Mouse (Mus musculus): ENCODE measurements around the gene Atxn1.

The Atxn1 gene

DNA sequence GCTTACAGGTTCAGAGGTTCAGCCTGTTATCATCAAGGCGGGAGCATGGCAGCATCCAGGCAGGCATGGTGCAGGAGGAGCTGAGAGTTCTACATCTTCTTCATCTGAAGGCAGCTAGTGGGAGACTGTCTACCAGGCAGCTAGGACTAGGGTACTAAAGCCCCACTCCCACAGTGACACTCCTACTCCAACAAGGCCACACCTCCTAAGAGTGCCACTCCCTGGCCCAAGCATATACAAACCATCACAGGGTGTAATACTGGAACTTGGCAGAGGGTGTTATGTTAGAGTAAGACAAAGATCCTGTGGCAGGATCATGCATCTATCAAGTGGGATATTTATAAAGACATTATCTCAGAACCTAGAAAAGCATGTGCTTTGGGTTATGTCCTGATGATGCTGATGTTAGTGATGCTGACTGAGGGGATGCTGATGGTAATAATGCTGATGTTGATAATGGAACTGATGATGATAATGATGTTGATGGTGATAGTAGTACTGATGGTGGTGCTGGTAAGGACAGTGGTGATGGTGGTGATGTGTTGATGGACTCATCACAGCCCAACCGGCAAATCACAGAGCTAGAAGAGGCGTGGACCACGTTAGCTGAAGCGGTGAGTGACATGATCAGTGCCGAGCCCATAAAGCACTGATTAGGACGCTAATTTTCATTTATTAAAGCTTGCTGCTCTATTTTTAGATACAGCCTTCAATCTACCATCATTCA, 142.9 kb downstream of the Atxn1 start:
- TF ChIP-seq GATA4 (IDR thresholded peaks at IDR 0.05; ENCODE audit: insufficient replicate concordance, low read length) = no peak

- TF ChIP-seq GATA4 (IDR thresholded peaks at IDR 0.05; ENCODE audit: insufficient replicate concordance, low read length) = no peak
These were observed 144.2 kb downstream of the Atxn1 start for GRCm38 (mm10) chr13:45820473-45821230.

DNA sequence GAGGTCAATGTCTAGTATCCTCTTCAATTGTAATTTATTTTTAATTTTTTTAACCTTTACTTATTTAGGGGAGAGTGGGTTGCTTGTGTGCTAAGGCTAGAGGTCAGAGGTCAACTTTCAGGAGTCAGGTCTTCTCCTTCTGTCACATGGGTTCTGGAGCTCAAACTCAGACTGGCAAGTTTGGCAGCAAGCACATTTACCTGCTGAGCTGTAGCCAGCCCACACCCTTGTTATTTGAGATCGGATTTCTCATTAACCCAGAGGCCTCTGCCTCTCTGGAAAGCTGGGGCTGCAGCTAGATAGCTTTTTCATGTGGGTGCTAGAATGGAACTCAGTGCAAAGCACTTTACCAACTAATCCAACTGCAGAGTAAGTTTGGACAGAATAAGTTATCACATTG, 148.1 kb downstream of the Atxn1 start:
- TF ChIP-seq GATA4 (IDR thresholded peaks at IDR 0.05; ENCODE audit: insufficient replicate concordance, low read length) = no peak

DNA sequence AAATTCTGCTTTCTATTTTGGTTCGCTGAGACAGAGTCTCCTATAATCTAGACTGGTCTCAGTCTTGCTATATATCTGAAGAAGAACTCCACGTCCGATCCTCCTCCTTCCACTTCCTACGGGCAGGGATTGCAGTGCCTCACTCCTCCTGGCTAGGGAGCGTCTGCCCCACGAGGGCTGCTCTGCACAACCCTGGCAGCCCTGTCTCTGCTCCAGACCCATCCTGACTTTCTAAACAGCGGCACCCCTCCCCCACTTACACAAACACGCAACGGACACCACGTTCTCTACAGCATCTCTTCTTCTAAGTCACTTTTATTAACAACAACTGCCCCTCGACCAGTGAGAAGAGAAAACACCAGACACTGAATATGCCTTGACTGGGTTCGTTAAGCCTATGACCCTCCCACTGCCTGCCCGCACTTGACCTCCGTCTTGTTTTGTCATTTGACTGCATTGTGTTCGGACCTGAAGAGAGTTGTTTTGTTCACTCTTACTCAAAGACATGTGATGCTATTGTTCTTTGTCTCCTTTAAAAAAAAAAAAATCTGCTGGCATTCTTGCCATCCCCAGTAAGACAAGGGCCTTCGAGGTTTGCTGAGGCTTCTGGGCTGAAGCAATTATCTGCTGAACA, 154.9 kb downstream of the Atxn1 start:
- TF ChIP-seq GATA4 (IDR thresholded peaks at IDR 0.05; ENCODE audit: insufficient replicate concordance, low read length) = no peak

DNA sequence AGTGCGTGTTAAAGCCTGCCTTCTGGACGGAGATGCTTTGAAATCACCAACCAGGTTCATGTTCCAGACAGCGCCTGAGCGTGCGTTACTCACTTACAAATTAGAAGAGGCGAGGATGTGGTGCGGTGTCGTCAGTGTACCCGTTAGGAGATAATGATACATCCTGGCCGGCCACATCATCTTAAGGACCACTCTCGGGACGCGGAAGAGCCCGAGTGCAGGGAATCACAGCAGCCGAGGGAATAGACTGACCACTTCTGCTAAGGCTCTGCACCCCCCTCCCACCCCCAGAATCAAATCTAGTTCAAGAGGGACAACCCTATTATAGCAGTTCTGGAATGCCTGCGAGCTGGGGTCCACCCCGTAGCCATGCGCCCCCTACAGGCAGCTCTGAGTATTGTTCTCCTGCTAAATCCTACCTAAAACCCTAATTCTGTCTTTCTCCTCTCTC, 157.2 kb downstream of the Atxn1 start:
- TF ChIP-seq GATA4 (IDR thresholded peaks at IDR 0.05; ENCODE audit: insufficient replicate concordance, low read length) = no peak

GRCm38 (mm10) chr13:45806600-45807525, 157.9 kb downstream of the Atxn1 start:
- TF ChIP-seq GATA4 (IDR thresholded peaks at IDR 0.05; ENCODE audit: insufficient replicate concordance, low read length) = no peak

DNA sequence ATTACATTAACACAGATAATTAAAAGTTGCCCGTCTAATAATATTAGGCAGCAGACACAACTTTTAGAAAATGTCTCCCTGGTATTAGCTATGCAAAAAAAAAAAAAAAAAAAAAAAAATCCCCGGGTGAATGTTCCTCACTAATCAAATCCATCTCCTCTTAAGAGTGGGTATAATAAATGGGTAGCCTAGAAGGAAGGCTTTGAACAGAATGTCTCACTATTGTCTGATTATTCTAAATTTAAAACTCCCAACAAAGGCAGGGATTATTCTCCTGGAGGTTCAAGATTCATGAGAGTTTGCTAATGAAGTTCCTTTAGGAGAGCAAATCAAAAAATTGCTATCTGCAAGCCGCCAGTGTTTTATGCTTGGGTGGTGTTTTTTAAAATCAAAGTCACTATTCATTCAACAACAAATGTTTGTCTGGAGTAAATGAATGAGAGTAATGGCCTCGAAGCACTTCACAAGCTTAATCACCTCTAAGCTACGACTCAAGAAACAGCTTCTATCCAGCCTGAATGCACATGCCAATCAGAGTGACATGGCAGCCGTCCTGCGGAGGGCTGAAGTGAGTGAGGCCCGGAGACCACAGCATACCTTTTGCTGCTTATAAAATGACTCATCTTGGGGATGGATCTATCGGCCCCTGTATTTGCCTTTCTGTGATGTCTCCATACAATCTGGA, 158.8 kb downstream of the Atxn1 start:
- TF ChIP-seq GATA4 (IDR thresholded peaks at IDR 0.05; ENCODE audit: insufficient replicate concordance, low read length) = no peak

DNA sequence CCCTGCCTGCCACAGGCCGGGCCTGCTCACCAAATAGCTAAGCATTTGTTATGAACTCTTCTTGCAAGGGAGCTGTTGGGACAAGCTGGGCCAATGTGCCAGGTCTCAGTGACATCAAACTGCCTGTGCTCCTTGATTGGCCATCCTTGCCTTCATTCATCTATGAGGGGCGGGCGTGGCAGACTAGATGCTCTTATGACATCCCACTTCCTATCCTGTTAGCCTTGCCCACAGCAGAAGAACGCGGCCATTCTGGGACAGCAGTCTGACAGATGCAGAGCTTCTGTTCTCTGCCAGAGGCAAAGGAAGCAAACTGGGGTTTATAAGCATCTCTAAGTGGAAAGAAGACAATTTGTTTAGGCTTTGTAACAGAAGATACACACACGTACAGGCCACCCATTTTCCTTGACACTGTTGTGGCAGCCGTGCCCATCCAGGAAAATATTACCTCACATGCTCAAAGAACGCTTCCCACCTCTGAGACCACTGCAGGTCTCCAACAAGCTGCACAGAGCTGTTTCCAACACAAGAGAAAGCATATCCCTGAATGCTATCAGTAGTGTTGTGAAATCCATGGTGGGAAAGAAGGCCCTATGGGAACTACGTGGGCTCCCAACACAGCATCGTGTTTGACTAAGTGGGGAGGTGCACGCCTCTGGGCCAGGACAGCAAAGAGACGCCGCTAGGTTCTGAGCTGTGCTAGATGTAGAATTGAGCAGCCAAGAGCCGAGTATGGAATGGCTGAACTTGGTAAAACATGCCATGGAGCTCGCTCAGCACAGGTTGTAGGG, 162.0 kb downstream of the Atxn1 start:
- no peak for TF ChIP-seq GATA4 (IDR thresholded peaks at IDR 0.05; ENCODE audit: insufficient replicate concordance, low read length)

DNA sequence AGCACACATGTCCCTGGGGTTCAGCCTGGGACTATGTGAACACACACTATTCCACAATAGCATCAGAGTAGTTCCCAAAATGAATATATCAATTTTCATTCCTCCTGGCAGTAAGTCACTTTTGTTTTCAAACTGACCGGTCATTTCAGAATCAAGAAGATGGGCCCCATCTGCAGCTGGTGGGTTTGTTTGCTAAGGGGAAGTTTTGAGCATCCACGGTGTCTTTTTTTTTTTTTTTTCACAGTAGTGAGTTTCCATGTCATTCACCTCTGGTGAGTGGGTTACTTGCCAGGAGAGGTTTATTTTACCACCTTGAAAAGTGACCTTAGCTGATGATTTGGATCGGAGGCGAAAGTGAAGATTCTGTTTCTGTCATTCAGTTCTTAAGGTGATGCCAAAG, 166.6 kb downstream of the Atxn1 start:
- no peak for TF ChIP-seq GATA4 (IDR thresholded peaks at IDR 0.05; ENCODE audit: insufficient replicate concordance, low read length)

GRCm38 (mm10) chr13:45797696-45798095, 167.1 kb downstream of the Atxn1 start:
- TF ChIP-seq GATA4 (IDR thresholded peaks at IDR 0.05; ENCODE audit: insufficient replicate concordance, low read length) = no peak

- TF ChIP-seq GATA4 (IDR thresholded peaks at IDR 0.05; ENCODE audit: insufficient replicate concordance, low read length) = no peak
These were observed 168.5 kb downstream of the Atxn1 start for GRCm38 (mm10) chr13:45796286-45796685.

- TF ChIP-seq GATA4 (IDR thresholded peaks at IDR 0.05; ENCODE audit: insufficient replicate concordance, low read length) = no peak
These were observed 171.0 kb downstream of the Atxn1 start for GRCm38 (mm10) chr13:45793796-45794195.

GRCm38 (mm10) chr13:45786409-45786808, 178.4 kb downstream of the Atxn1 start:
- TF ChIP-seq GATA4 (IDR thresholded peaks at IDR 0.05; ENCODE audit: insufficient replicate concordance, low read length) = no peak

DNA sequence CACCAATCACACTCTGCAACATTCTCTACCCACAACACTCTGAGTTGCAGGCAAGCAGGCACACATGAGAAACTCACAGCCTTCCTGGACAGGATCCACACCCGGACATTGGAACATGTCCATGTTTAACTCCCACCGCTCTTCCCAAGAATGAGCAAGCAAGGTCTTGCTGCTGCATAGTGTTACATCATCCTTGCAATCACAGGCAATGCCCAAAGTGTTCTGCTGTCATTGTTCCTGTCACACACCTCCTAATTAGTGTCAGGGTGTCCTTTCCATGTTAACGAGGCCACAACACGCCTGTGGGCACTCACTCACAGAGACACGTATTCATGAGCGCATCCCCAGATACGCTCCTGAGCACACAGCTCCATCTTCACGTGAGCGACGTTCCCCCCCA, 181.1 kb downstream of the Atxn1 start:
- TF ChIP-seq GATA4 (IDR thresholded peaks at IDR 0.05; ENCODE audit: insufficient replicate concordance, low read length) = no peak

Measured in liver, adult (tissue).